14 mouse cellular contexts compared by ENCODE assay signal in genomic region chr11:43311000-43311399, GRCm38 (mm10).
"Had no signal": no experiment of that assay in that cellular context is flagged by ENCODE, and none has a peak within 500 bp of the region (broad histone marks: within the 10 kb centered on the region; RNA-seq: fewer than 3 reads in every experiment).

No protein-coding gene starts in this region.

- H3K36me3 ChIP-seq: liver, embryonic 13.5 days; neural tube, embryonic 13.5 days had no signal

- H3K27ac ChIP-seq: liver, embryonic 13.5 days; neural tube, embryonic 13.5 days had no signal

- H3K9me3 ChIP-seq: liver, embryonic 13.5 days; neural tube, embryonic 13.5 days had no signal

- H3K9ac ChIP-seq: liver, embryonic 13.5 days; neural tube, embryonic 13.5 days had no signal

- DNase-seq: kidney, adult 18-20 months; kidney, adult 9 months; kidney, postnatal 14 days; kidney, postnatal 4 days; liver, embryonic 13.5 days; lung, adult 2 months; lung, postnatal 14 days; lung, postnatal 4 days; thymus, adult 18-20 months; thymus, postnatal 14 days; thymus, postnatal 4 days had no signal

- H3K27me3 ChIP-seq: liver, embryonic 13.5 days; neural tube, embryonic 13.5 days had no signal

- H3K4me3 ChIP-seq: liver, embryonic 13.5 days; myocyte; neural tube, embryonic 13.5 days had no signal

- H3K4me2 ChIP-seq: liver, embryonic 13.5 days; neural tube, embryonic 13.5 days had no signal

- H3K4me1 ChIP-seq: liver, embryonic 13.5 days; neural tube, embryonic 13.5 days had no signal

- ATAC-seq: intestine, embryonic 16.5 days had no signal
